Mouse (Mus musculus) myocyte (in vitro differentiated cells): Measurements from ENCODE around the gene Rrp1.

Experiments
- MAX ChIP-seq: IDR thresholded peaks from one replicate; pipeline ENCODE4 v1.6.1; 2011; ENCODE audit warnings: low read depth, mild to moderate bottlenecking, control low read depth
- MYOG ChIP-seq, 3 experiments: IDR thresholded peaks; one replicate each; pipeline ENCODE4 v1.6.1; 2011; ENCODE audit warnings: control low read depth in 2 of 3, low read depth in 2 of 3, mild to moderate bottlenecking in 2 of 3; ENCODE audit not compliant: insufficient read length in 2 of 3, control insufficient read depth in 1 of 3, insufficient read depth in 1 of 3
- POLR2A ChIP-seq: IDR thresholded peaks from one replicate; pipeline ENCODE4 v1.6.1; 2011; ENCODE audit warnings: low read depth, mild to moderate bottlenecking, control low read depth, moderate library complexity; ENCODE audit not compliant: insufficient read length
- REST ChIP-seq: IDR thresholded peaks from one replicate; pipeline ENCODE4 v1.6.1; 2011; ENCODE audit warnings: mild to moderate bottlenecking, control low read depth, moderate library complexity; ENCODE audit not compliant: insufficient read depth, insufficient read length
- USF1 ChIP-seq: IDR thresholded peaks from one replicate; pipeline ENCODE4 v1.6.1; 2011; ENCODE audit warnings: low read depth, mild to moderate bottlenecking, control low read depth, moderate library complexity

GRCm38 (mm10) chr10:78406152-78406551 lies 6.7 kb downstream of the Rrp1 start:
- TF ChIP-seq POLR2A (no peak), MYOG (IDR thresholded peaks at IDR 0.05; ENCODE audit: control insufficient read depth in 1 of 3, insufficient read depth in 1 of 3, insufficient read length in 2 of 3, low read depth in 2 of 3) (no peak), MAX (no peak), USF1 (no peak), REST (no peak)
